Mouse (Mus musculus): Measurements from ENCODE around the gene Kdm2a. TPM values are rescaled to one million over a fixed set of nuclear protein-coding genes. Genes with fewer than 3 reads are reported as not detected.

Kdm2a gene
- polyA plus RNA-seq (2012; rRNA removed) = 66.1 and 66.2 TPM in 2 replicates

DNA sequence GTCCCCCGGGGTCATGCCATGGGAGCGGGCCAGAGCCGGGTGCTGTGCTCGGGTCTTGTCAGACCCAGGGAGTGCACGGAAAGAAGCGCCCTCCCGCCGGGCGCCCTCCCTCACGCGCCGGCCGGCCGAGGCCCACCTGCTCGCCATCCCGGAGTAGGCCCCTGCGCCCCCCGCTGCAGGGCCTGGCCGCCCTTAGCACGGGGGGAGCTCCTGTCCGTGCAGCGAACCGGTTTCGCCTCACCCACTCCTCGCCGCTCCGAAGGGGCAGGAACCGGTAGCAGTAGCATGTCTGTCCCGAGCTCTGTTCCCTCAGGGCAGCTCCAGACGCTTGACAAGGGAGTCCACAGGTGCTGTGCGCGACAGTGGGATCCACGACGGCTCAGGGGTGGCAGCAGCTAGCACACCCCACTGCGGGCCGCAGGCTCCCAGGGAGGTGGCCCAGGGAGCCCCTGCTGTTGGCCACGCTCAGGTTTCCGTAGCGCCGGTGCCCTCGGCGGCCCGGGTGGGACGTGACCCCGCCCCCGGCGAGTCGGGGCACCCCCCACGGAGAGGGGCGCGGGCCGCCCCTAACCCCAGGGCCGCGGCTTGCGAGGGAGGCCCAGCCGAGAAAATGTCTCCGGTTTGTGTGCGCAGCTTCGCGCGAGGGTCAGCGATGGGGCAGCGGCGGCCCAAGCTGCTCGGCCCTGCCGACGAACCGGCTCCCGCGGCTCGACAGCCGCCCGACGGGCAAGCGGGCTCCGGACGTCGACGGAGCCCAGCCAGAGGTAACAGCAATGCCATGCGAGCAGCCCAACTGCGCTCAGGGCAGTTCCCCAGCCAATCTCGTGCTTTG, at the start of gene Kdm2a:
TSS of gene Kdm2a (minus strand) at position 488 of the 832 bp plus-strand sequence.
- Histone ChIP-seq H3K4me1 (ENCODE audit: control insufficient read depth, insufficient read depth, low read length) (peaks cover 3% of the 10 kb centered on the region), H3K4me3 (ENCODE audit: insufficient read depth, low read length) (peak within 1 kb of the TSS; percentile 99), H3K27ac (ENCODE audit: insufficient read depth, low read length) (peak within 1 kb of the TSS; percentile 97)
- no peak for TF ChIP-seq POLR2A (IDR thresholded peaks at IDR 0.05; ENCODE audit: extremely low read depth, insufficient read depth, low read length)
- TF ChIP-seq CTCF (IDR thresholded peaks at IDR 0.05; ENCODE audit: extremely low read depth, insufficient read depth, low read length) = no peak

DNA sequence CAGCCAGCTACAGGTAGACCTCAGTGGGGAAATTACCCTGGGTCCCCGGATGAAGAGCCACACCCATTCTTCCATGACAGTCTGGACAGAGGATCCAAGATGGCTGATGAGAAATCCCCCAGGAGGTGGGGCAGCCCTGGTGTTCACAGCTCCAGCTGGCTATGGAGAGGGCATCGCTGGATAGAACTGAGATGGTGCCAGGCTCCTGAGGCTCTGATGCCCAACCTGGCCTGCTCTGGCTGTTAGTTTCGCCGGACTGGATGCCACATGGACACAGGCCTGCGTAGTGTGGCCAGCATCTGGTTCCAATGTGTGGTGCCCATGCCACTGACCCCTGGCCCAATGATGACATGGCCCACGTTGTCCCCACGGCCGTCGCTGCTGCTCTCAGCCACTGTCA, 49.4 kb upstream of the Kdm2a start:
- H3K27ac ChIP-seq (ENCODE audit: insufficient read depth, low read length) = no peak overlapping the region
- TF ChIP-seq CTCF (IDR thresholded peaks at IDR 0.05; ENCODE audit: extremely low read depth, insufficient read depth, low read length) = no peak
- no peak for TF ChIP-seq POLR2A (IDR thresholded peaks at IDR 0.05; ENCODE audit: extremely low read depth, insufficient read depth, low read length)
- no peak overlapping the region for H3K4me3 ChIP-seq (ENCODE audit: insufficient read depth, low read length)
- no peaks in the 10 kb centered on the region for H3K4me1 ChIP-seq (ENCODE audit: control insufficient read depth, insufficient read depth, low read length)

- no peaks in the 10 kb centered on the region for H3K4me1 ChIP-seq (ENCODE audit: control insufficient read depth, insufficient read depth, low read length)
- TF ChIP-seq CTCF (IDR thresholded peaks at IDR 0.05; ENCODE audit: extremely low read depth, insufficient read depth, low read length) (no peak), POLR2A (IDR thresholded peaks at IDR 0.05; ENCODE audit: extremely low read depth, insufficient read depth, low read length) (no peak)
- H3K27ac ChIP-seq (ENCODE audit: insufficient read depth, low read length) = no peak overlapping the region
- no peak overlapping the region for H3K4me3 ChIP-seq (ENCODE audit: insufficient read depth, low read length)
Observed at GRCm38 (mm10) chr19:4446661-4447420, 48.8 kb upstream of the Kdm2a start.

DNA sequence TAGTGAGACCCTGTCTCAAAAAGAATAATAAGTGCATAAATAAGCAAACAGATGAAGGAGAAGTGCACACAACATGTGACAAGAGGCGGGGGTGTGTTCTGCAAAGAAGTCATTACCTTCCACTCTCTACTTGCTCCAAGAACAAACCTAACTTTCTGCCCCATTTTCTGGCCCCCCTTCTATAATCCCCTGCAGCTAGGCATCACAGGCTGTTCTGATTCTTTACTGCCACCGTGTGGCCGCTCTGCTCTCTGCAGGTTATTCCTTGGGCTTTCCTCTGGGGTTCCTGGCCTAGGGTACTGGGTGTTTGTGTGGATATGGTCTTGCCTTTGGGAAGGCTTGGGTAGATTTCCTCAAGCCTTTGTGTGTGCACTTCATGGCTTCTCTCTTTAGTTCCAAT, 44.3 kb upstream of the Kdm2a start:
- H3K27ac ChIP-seq (ENCODE audit: insufficient read depth, low read length) = no peak overlapping the region
- TF ChIP-seq CTCF (IDR thresholded peaks at IDR 0.05; ENCODE audit: extremely low read depth, insufficient read depth, low read length) (peak; percentile 68), POLR2A (IDR thresholded peaks at IDR 0.05; ENCODE audit: extremely low read depth, insufficient read depth, low read length) (no peak)
- H3K4me1 ChIP-seq (ENCODE audit: control insufficient read depth, insufficient read depth, low read length) = no peaks in the 10 kb centered on the region
- no peak overlapping the region for H3K4me3 ChIP-seq (ENCODE audit: insufficient read depth, low read length)

GRCm38 (mm10) chr19:4441621-4442161, 43.6 kb upstream of the Kdm2a start:
- H3K4me3 ChIP-seq (ENCODE audit: insufficient read depth, low read length) = no peak overlapping the region
- no peak for TF ChIP-seq POLR2A (IDR thresholded peaks at IDR 0.05; ENCODE audit: extremely low read depth, insufficient read depth, low read length)
- no peak for TF ChIP-seq CTCF (IDR thresholded peaks at IDR 0.05; ENCODE audit: extremely low read depth, insufficient read depth, low read length)
- no peak overlapping the region for H3K27ac ChIP-seq (ENCODE audit: insufficient read depth, low read length)
- no peaks in the 10 kb centered on the region for H3K4me1 ChIP-seq (ENCODE audit: control insufficient read depth, insufficient read depth, low read length)

GRCm38 (mm10) chr19:4441090-4441591, 43.1 kb upstream of the Kdm2a start:
- Histone ChIP-seq H3K4me1 (ENCODE audit: control insufficient read depth, insufficient read depth, low read length) (no peaks in the 10 kb centered on the region), H3K27ac (ENCODE audit: insufficient read depth, low read length) (no peak overlapping the region), H3K4me3 (ENCODE audit: insufficient read depth, low read length) (no peak overlapping the region)
- TF ChIP-seq POLR2A (IDR thresholded peaks at IDR 0.05; ENCODE audit: extremely low read depth, insufficient read depth, low read length) (no peak), CTCF (IDR thresholded peaks at IDR 0.05; ENCODE audit: extremely low read depth, insufficient read depth, low read length) (peak; percentile 51; the same call in 1 of the 2 replicates)

GRCm38 (mm10) chr19:4440222-4440621, 42.1 kb upstream of the Kdm2a start:
- TF ChIP-seq POLR2A (IDR thresholded peaks at IDR 0.05; ENCODE audit: extremely low read depth, insufficient read depth, low read length) = no peak
- TF ChIP-seq CTCF (IDR thresholded peaks at IDR 0.05; ENCODE audit: extremely low read depth, insufficient read depth, low read length) = no peak
- Histone ChIP-seq H3K4me3 (ENCODE audit: insufficient read depth, low read length) (no peak overlapping the region), H3K4me1 (ENCODE audit: control insufficient read depth, insufficient read depth, low read length) (no peaks in the 10 kb centered on the region), H3K27ac (ENCODE audit: insufficient read depth, low read length) (no peak overlapping the region)

- TF ChIP-seq POLR2A (IDR thresholded peaks at IDR 0.05; ENCODE audit: extremely low read depth, insufficient read depth, low read length) (no peak), CTCF (IDR thresholded peaks at IDR 0.05; ENCODE audit: extremely low read depth, insufficient read depth, low read length) (no peak)
- H3K27ac ChIP-seq (ENCODE audit: insufficient read depth, low read length) = no peak within 1 kb of the TSS
- H3K4me1 ChIP-seq (ENCODE audit: control insufficient read depth, insufficient read depth, low read length) = no peaks in the 10 kb centered on the region
- H3K4me3 ChIP-seq (ENCODE audit: insufficient read depth, low read length) = peak within 1 kb of the TSS; percentile 22
Observed at GRCm38 (mm10) chr19:4439161-4439801, 41.2 kb upstream of the Kdm2a start, which contains the start of gene Rhod. Gene Rhod (minus strand): TSS chr19:4439432.

GRCm38 (mm10) chr19:4438791-4439160, 40.7 kb upstream of the Kdm2a start:
- H3K4me3 ChIP-seq (ENCODE audit: insufficient read depth, low read length) = peak overlapping the region; percentile 22; the same call in 1 of the 2 replicates
- H3K27ac ChIP-seq (ENCODE audit: insufficient read depth, low read length) = no peak overlapping the region
- no peaks in the 10 kb centered on the region for H3K4me1 ChIP-seq (ENCODE audit: control insufficient read depth, insufficient read depth, low read length)
- TF ChIP-seq POLR2A (IDR thresholded peaks at IDR 0.05; ENCODE audit: extremely low read depth, insufficient read depth, low read length) (no peak), CTCF (IDR thresholded peaks at IDR 0.05; ENCODE audit: extremely low read depth, insufficient read depth, low read length) (no peak)

All from cortical plate, adult 2 months (tissue).